Mouse (Mus musculus): ENCODE data around the gene Noc2l.

The Noc2l gene

GRCm38 (mm10) chr4:156216196-156216595, 19.6 kb upstream of the Noc2l start:
- DNase-seq (ENCODE audit: low spot score): no peak

DNA sequence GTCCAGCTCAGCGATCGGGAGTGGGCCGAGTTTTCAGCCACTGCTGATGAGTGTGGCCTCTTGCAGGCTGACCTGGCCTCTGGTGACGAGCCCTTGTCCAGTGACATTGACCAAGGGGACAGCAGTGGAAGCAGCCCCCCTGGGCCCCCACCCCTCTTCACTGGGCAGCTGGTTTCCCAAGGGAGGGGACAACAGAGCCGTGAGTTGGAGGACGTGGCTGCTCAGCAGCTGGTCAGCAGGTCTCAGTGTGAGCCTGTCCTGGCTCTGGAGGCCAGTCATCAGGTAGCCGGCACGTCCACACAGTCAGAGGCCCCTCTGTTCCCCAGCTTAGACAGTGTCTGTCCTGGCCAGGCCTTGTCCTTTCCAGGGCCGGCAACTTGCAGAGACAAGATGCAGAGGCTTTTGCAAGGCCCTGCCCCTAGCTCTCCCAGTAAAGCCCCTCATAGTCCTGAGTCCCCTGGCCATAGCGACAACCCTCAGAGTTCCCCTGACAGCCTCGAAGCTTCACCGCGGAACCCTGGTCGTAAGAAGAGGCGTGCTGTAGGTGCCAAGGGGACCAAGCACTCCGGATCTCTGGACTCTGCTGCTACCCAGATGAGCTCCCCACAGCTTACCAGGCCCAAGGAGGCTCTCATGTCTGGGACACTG, 18.7 kb upstream of the Noc2l start:
- no peak for DNase-seq (ENCODE audit: low spot score)

DNA sequence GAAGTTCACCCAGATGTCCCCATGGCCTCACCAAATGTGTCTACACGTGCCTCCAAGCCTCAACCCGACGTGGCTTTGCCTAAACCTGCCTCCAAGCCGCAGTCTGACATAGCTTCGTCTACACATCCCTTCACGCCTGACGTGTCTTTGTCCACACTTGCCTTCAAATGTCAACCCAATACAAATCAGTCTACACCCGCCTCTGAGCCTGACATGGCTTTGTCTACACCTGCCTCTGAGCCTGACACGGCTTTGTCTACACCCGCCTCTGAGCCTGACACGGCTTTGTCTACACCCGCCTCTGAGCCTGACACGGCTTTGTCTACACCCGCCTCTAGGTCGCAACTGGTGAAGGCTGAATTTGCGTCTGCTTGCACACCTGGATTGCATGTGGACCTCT, 18.0 kb upstream of the Noc2l start:
- no peak for DNase-seq (ENCODE audit: low spot score)

- no peak for DNase-seq (ENCODE audit: low spot score)
These were observed 15.9 kb upstream of the Noc2l start for GRCm38 (mm10) chr4:156219936-156220335.

- no peak for DNase-seq (ENCODE audit: low spot score)
These were observed 11.5 kb upstream of the Noc2l start for GRCm38 (mm10) chr4:156224276-156224675.

- no peak for DNase-seq (ENCODE audit: low spot score)
These were observed 7.9 kb upstream of the Noc2l start for GRCm38 (mm10) chr4:156227752-156228392.

GRCm38 (mm10) chr4:156228393-156229024, 7.3 kb upstream of the Noc2l start:
- DNase-seq (ENCODE audit: low spot score): no peak

GRCm38 (mm10) chr4:156234021-156234501, 1.7 kb upstream of the Noc2l start:
- DNase-seq (ENCODE audit: low spot score): no peak

DNA sequence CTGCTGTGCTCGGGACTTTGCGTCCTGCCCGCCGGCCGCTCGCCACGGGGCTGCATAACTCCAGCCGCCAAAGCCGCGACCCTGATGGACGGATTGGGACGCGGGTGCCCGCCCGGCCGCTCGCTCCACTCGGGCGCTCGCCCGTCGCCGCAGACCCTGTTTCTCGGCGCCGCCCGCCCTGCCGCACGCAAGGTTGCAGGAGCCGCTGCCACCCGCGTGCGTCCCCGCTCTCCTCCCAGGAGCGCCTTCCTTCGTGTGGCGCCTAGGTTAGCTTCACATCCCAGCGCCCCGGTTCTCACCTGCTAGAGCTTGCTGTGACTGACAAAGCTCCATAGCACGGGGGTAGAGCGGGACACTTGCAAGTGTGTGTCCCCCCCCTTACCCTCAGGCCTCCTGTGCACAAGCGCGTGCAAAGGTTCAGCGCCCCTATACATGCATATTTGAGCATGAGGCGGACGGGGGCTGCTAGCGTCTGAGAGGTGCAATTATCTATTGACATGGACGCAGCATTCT, 1.1 kb upstream of the Noc2l start, which contains the start of gene Plekhn1:
TSS of gene Plekhn1 (minus strand) at position 157 of the 513 bp plus-strand sequence.
- peak; percentile 40 for DNase-seq (ENCODE audit: low spot score)

GRCm38 (mm10) chr4:156235360-156235770, 445 bp upstream of the Noc2l start:
- no peak for DNase-seq (ENCODE audit: low spot score)

DNA sequence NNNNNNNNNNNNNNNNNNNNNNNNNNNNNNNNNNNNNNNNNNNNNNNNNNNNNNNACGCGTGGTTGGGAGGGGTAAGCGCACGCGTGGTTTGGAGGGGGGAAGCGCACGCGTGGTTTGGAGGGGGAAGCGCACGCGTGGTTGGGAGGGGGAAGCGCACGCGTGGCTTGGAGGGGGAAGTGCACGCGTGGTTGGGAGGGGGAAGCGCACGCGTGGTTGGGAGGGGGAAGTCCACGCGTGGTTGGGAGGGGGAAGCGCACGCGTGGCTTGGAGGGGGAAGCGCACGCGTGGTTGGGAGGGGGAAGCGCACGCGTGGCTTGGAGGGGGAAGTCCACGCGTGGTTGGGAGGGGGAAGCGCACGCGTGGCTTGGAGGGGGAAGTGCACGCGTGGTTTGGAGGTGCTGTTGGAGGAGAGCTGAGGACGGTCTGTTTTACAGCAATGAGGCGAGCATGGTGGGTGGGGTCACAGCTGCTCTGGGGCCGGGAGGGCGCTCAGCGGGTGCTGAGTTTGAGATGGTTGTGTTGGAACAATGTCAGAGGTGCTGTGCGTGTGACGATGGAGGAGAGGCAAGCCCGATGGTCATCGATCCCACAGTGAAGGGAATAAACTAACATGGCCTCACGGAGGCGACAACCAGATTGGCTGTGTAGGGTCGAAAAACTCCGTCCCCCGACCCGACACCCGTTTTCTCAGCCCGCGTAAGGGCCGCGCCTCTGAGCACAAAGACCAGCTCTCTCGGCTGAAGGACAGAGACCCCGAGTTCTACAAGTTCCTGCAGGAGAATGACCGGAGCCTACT, 1.0 kb downstream of the Noc2l start:
- DNase-seq (ENCODE audit: low spot score): no peak

GRCm38 (mm10) chr4:156249567-156249966, 13.8 kb downstream of the Noc2l start:
- DNase-seq (ENCODE audit: low spot score): no peak

DNA sequence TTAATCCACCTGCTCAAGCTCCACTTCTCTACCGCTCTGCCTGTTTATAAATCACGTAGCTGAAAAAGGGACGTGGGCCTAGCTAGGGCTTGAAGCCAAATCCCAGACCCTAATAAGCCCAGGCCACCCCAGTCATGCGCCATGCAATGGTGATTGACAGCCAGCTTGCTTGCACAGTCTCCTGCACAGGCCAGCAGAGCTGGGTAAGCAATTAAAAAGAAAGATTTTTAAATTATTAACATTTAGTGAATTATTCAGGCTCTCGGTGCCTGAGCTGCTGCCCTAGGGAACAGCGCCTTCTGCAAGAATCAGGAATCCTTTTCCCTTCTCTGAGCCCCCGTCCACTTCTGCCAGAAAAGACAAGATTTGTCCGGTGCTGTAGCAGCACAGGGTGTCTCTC, 15.3 kb downstream of the Noc2l start:
- DNase-seq (ENCODE audit: low spot score): no peak

GRCm38 (mm10) chr4:156252140-156252539, 16.3 kb downstream of the Noc2l start:
- DNase-seq (ENCODE audit: low spot score): no peak

GRCm38 (mm10) chr4:156252619-156253018, 16.8 kb downstream of the Noc2l start:
- no peak for DNase-seq (ENCODE audit: low spot score)

- no peak for DNase-seq (ENCODE audit: low spot score)
These were observed 17.2 kb downstream of the Noc2l start for GRCm38 (mm10) chr4:156253043-156253442.

GRCm38 (mm10) chr4:156254361-156255077, 18.7 kb downstream of the Noc2l start:
- DNase-seq (ENCODE audit: low spot score): no peak

DNA sequence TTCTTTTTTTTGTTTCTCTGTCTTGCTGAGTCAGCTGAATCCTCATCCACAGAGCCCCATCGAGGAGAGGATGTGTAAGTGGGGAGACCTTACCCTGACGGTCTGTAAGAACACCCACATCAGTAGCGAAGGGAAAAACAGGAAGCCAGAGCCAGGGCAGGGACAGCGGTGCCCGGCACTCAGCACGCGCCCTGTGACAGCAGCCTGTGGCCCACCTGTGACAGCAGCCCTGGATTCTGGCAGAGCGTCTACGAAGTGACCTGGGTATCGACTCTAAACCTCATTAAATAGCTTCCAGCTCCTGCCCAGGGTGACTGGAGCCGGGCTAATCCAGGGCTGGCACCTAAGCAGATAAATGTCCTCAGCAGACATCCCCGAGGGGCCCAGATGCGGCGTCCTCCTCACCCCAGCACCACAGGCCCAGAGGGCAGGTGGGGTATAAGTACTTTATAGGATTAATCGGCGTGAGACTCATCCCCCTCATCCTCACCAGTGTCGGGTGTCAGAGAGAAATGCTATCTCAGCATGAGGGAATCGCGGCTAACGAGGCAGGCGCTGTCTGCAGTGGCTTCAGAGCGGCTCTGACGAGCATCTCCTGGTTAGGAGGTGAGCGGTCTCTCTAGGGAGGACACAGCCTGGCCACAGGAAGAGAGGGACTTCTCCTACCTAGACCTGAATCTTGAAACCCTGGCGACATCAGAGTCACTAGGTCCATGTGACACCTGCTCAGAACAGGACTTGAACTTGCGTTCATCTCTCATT, 19.4 kb downstream of the Noc2l start, which contains the start of gene Samd11:
TSS of gene Samd11 (minus strand) at position 580 of the 762 bp plus-strand sequence.
- DNase-seq (ENCODE audit: low spot score): no peak

Data from ovary, postnatal 10 days (tissue).